Mouse (Mus musculus): ENCODE measurements at regions not wholly inside any gene's neighbourhood (a gene's known extent, or its start where the extent isn't known, plus 50 kb on each side); places are given as distances from the start of the nearest gene placed in this dataset.

GRCm38 (mm10) chr5:119215364-119215763 is 455.1 kb upstream of the Tbx3 start:
- DNase-seq (ENCODE audit: low spot score in 2 of 2) = no peak

DNA sequence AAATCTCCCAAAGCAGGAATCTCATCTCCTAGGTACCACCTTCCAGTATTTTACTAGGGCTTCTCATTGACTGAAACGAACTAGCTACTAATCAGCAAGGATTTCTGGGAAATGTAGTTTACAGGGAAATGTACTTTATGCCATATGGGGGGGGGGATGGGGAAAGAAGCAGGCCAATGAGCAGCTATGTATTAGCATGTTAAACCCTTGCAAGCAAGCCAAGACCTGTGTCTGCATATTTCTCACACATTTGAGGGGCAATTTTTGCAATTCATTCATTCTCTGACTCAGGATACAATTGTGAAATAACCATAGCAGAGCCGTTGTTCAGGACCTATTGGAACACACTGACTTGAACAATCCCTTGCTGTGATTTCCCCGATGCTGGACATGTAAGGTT is 454.3 kb upstream of the Tbx3 start:
- no peak for DNase-seq (ENCODE audit: low spot score in 2 of 2)

GRCm38 (mm10) chr5:119217077-119217476 is 453.4 kb upstream of the Tbx3 start:
- no peak for DNase-seq (ENCODE audit: low spot score in 2 of 2)

- DNase-seq (ENCODE audit: low spot score in 2 of 2) = no peak
These were observed 441.8 kb upstream of the Tbx3 start for GRCm38 (mm10) chr5:119228691-119229090.

GRCm38 (mm10) chr5:119232941-119233340 is 437.5 kb upstream of the Tbx3 start:
- no peak for DNase-seq (ENCODE audit: low spot score in 2 of 2)

DNA sequence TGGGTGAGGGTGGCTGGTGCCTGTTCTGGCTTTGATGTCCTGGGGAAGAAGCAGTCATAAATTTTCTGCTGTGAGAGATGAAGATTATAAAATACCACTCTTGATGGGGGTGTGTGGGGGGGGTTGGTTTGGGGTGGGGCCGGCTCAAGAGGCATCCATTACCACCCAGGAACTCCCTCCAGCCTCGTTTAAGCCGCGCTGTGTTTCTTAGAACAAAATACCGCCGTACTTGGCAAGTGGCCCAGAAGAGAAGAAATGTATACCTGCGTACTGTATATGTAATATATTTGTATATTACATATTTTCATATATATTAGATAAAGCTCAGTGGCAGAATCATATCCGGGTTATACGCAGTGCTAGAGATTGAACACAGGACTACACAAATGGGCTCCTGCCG is 434.6 kb upstream of the Tbx3 start:
- no peak for DNase-seq (ENCODE audit: low spot score in 2 of 2)

DNA sequence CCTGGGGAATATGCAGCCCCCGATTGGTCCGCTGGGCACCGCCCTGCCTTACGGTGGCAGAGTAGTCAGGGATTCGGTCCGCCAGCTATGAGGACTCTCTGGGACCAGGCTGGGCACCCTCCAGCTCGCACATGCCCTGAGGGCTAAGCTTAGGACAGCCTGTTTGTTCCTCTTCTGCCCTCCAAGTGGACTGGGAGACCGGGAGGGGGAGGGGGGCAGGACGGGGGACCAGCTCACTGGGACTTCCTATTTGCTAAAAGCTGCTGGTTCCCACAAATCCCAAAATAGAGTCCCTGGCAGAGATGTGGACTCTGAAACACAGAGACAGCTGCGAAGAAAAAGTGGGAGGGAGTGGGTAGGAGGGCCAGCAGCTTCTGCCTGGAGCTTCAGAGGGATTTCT is 423.6 kb upstream of the Tbx3 start:
- DNase-seq (ENCODE audit: low spot score in 2 of 2) = peak; percentile 67 to 79

DNA sequence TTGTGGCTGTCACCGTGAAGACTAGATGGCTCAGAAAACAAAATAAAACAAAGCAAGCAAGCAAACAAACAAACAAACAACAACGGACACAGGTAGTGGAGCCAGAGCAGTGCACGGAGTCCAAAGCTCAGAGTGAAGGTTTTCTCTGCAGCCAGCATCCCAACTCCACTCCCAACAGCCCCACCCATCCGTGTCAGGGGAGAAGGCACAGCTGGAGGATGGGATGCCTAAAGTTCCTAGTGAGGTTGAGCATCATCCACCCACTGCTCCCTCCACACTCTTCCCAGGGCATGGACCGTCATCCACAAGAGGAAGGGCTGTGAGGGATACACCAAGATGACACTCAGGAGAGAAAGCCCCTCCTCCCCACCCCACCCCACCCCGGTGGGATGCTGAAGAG is 421.8 kb upstream of the Tbx3 start:
- no peak for DNase-seq (ENCODE audit: low spot score in 2 of 2)

DNA sequence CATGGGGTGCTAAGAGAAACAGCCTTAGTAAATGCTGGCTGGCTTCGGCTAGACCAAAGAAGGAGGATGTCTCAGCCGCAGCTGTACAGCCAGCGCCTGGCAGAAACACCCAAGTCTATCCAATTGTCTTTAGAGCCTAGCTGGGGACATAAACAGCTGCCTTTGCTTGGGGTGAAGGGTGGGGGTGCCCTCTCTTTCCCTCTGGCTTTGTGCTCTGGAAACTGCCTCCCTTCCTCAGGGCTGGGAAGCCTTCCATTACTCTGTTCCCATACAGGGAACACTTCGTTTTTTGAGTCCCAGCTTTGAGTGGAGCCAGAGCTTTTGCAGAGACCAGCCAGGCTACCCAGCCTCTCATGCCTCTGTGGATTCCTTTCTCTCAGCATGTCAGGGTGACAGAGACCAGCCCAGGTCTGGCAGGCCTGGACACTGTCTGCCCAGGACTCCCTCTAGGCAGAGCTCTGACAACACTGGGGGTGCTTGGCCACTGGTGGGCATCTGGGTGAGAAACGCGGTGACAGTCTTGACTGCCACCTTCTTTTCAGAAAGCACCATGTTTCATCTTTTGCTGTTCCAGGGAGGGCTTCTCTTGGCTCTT is 421.2 kb upstream of the Tbx3 start:
- DNase-seq (ENCODE audit: low spot score in 2 of 2) = no peak

GRCm38 (mm10) chr5:119251311-119252047 is 419.0 kb upstream of the Tbx3 start:
- DNase-seq (ENCODE audit: low spot score in 2 of 2) = no peak

DNA sequence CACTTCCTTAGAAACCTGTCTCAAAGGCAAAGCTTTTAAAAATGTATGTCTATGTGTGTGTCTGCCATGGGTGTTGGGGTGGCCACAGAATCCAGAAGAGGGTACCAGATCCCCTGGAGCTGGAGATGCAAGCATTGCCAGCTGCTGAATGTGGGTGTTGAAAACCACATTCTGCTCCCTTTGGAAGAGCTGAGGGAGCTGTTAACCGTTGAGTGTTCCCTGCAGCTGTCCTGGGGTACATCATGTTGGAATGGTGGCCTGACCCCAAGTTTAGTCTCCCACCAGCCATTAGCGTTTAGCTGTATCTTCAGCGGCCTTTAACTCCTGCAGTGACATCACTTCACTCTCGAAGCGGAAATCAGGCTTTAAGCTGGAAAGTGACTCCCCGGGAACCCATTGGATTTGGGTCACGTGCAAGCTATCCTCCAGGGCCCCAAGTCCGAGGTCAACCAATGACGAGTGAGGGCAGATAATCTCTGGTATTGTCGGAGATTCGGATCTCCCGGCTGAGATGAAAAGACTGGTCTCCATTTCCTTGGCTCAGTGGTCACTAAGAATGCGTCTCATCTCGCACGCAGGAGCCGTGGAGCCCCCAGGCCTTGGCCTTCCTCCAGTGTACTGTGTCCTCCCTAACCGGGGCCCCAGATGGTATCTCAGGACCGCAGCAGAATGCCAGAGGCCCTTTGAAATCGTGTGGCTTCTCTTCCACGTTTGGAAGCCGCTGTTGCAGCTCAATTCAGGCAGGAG is 412.9 kb upstream of the Tbx3 start:
- DNase-seq (ENCODE audit: low spot score in 2 of 2) = no peak

GRCm38 (mm10) chr5:119258831-119259230 is 411.6 kb upstream of the Tbx3 start:
- DNase-seq (ENCODE audit: low spot score in 2 of 2) = no peak

DNA sequence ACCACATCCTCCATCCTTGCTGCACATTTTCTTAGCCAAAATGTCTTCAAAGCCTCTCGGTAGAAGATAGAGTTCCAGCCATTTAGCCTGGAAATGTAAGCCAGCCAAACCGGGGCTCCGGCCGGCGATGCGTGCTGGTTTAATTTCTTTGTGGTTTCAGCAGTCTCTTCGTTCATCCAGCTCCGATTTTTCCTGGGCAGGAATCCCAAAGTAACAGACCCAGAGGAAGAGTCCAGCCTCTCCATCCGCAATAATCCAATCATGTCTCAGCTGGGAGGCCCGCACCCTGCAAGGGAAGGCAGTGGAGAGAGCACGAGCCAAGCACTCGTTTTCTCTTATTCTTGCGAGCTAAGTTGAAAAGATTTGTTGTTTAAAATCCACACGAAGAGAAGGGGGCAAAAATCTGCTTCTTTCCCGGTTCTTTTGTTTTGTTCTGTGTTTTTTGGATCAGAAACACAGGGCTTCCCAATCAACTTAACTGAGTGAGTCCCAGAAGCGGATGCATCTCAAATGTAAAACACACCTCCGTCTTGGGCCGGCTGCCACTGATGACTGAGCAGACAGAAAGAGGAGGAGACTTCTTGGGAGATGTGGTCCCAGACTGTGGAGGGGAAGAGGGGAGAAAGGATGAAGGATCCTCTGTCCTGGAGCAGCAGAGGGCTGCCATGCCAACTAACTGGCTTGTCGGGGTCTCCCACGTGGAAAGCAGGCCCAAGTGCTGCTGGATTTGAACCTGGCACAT is 405.1 kb upstream of the Tbx3 start:
- peak; percentile 20 to 28 for DNase-seq (ENCODE audit: low spot score in 2 of 2)

DNA sequence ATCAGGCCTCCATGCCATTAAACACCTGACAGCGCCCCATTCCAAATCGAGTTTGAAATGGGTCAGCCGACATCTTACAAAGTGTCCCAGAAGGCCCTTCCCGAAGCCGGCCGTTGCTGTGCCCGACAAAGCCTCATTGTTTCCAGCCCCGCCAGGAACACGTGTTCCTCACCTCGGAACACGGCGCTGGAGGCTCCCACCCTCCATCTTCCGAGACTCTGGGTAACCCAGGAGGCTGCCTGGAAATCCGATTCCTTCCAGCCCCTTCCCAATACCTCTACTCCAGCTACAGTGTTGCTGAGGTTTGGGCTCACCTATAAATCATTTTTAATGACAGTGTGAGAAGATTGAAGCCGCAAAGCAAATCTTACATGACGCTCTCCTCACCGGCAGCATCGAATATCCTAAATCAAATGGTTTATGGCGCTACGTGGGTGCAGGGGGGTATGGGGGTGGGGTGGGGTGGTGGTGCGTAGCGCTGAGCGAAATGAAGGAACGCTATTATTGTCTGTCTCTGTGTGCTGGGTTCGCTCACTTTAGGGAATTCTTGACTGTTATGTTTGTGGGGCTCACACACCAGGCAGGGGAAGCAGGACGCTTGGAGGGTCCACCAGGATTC is 399.1 kb upstream of the Tbx3 start:
- DNase-seq (ENCODE audit: low spot score in 2 of 2) = no peak

GRCm38 (mm10) chr5:119273203-119273602 is 397.3 kb upstream of the Tbx3 start:
- no peak for DNase-seq (ENCODE audit: low spot score in 2 of 2)

DNA sequence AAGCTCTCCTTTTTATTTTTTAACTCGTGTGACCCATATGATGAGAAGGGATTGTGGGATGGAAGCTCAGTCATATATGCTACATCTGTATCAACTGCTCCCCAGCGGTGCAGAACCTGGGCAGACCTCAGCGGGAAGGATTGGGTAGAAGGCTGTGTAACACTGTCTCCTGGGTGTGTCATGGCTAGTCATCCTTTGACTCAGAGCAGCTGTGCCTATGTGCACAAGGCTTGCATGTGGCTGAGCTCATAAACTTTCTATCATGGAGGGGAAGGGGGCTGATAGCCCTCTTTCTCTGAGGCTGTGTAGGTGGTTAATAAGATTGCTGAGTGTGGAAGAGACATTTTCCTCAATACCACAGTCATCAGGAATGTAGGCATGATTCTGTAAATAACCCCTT is 396.9 kb upstream of the Tbx3 start:
- DNase-seq (ENCODE audit: low spot score in 2 of 2) = no peak

DNA sequence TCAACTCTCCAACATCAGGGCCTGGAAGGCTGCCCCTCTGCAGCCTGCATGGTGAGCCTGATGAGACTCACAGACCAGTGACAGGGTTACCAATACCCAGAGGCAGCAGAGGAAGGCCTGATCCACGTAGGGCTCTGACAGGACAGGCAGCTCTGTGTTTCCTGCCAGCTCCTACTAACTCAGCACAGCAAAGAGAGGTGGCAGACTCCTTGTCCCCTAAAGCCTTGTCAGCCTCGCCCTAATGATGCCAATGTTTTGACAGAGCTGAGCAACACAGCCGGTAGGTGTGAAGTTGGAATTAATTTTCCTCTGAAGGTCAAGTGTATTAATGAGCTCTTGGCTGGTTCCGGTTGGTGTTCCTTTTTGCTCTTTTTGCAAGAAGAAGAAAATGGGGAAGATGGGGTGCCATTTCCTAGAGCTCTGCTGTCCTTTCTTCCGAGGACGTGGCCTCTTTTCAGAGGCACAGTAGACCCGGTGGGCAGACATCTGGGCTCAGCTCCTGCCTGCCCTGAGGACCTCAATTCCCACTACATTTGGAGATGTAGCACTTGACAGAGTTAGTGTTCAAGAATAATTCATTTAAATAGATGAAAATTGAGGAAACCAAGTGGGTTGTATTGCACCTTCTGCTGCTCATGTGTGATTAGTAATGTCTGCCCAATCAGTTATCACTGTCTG is 395.5 kb upstream of the Tbx3 start:
- no peak for DNase-seq (ENCODE audit: low spot score in 2 of 2)

GRCm38 (mm10) chr5:119280146-119280545 is 390.3 kb upstream of the Tbx3 start:
- no peak for DNase-seq (ENCODE audit: low spot score in 2 of 2)

DNA sequence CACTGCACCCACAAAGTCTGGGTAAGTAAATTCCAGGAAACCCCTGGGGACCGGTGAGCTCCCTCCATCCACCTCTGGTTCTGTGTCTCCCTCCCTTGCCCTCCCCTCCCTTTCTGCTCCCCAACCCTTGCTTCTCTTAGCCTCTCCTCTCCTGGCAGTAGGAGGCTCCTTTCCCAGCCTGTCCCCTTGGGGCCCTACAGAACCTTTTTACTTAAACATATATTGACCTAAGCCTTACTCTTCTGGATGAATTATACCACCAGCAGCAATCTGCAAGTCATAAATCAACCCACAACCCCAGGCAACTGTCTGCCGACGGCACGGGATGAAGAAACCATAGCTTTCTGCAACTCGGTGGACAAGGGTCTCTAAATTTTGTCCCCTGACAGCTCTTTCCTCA is 380.7 kb upstream of the Tbx3 start:
- no peak for DNase-seq (ENCODE audit: low spot score in 2 of 2)

GRCm38 (mm10) chr5:119292323-119292722 is 378.1 kb upstream of the Tbx3 start:
- no peak for DNase-seq (ENCODE audit: low spot score in 2 of 2)

GRCm38 (mm10) chr5:119292889-119293288 is 377.6 kb upstream of the Tbx3 start:
- DNase-seq (ENCODE audit: low spot score in 2 of 2) = no peak
